Mouse (Mus musculus) ES-CJ7 (cell line): ENCODE data around the gene Mybpc3.

Experiments
- DNase-seq: peaks from one replicate; pipeline ENCODE4 v3.0.0; 2011; ENCODE audit warnings: low read depth, low spot score

The Mybpc3 gene

DNA sequence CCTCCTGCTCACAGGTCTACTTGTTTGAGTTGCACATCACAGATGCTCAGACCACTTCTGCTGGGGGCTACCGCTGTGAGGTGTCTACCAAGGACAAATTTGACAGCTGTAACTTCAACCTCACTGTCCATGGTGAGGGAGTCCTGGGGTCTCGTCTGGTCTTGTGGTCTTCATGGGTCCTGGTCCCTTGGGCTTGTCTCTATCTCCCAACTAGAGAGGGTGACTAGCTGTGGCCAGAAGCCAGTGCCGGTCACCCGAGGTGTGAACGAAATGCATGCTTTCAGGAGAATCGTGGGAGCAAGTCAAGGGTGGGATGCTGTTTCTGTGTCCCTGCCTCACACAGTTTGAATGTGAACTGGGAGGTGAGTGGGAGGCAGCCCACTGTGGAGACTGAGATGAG lies 3.1 kb downstream of the Mybpc3 start:
- no peak for DNase-seq

DNA sequence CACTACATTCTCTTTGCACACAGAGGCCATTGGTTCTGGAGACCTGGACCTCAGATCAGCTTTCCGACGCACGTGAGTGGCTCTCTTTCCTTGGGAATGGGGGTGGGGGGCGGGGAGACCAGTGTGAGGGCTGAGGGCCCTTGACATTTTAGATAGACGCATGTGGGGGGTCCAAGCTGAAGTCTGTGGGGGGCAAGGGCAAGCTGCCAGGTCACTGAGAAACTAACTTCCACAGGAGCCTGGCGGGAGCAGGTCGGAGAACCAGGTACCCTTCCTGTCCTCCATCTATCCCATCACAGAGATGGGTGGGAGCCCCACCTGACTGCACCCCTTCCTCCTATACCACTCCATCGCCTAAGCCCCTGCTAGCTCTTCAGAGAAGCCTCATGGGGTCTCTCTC lies 3.6 kb downstream of the Mybpc3 start:
- no peak for DNase-seq

DNA sequence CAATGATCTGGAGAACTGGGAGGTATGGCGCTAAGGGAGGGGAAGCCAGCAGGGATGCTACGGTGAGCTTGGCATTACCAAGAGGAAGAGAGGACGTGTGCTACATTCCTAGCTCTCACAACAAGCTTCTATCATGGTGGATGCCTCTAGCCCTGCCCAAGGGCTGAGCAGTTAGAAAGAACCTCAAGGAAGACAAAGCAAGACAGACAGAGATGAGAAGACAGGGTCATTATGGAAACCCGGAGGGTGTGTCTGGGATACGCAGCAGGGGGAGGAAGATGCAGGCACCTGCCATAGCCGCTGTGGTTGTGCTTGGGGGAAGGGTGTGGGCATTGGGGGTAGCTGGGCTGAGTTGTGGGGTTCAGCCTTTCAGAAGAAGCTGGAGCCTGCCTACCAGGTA lies 5.6 kb downstream of the Mybpc3 start:
- peak; percentile 46 for DNase-seq

DNA sequence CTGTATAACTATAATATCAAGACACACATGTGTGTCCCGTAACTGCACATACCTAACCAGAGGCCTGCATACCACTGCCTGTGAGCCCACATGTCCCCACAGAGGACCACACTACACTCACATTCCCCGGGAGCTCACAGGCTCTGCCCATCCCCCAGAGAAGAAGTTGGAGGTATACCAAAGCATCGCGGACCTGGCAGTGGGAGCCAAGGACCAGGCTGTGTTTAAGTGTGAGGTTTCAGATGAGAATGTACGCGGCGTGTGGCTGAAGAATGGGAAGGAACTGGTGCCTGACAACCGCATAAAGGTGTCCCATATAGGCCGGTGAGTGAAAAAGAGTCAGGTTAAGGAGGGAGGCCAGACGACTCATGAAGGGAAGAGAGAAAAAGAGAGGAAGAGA lies 7.2 kb downstream of the Mybpc3 start:
- no peak for DNase-seq

DNA sequence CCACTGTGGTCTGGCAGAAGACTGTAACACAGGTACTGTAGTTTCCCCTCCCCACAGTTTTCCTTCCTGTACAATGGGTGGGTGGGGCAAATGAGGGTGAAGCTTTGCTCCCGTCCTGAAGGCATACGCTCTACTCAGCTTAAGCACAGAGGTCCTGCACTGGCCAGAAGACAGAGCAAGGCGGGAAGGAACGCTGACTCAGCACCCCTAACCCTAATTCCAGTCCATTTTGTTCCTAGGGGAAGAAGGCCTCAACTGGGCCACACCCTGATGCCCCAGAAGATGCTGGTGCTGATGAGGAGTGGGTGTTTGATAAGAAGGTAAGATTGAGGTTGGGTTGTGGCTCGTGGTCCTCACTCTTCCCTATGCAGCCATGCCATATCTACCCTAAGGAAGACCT lies 10.8 kb downstream of the Mybpc3 start:
- no peak for DNase-seq

DNA sequence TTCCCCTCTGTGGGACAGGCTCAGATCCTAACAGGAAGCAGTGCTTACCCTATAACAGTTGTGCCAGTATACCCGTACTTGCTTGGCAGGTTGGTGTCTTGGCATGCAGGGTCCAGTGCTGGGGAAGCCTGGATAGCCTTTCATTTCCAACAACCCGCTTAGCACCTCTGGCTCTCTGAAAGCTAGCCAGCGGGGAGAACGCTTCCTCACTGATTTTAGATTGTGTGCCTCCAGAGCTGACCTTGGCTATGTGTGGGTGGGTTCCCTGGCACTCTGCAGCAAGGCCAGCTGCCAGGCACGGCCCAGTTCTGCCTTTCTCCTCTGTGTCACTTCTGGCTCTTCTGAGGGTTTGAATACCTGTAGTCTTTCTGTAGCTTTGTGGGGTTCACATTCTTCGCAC lies 12.2 kb downstream of the Mybpc3 start:
- no peak for DNase-seq

DNA sequence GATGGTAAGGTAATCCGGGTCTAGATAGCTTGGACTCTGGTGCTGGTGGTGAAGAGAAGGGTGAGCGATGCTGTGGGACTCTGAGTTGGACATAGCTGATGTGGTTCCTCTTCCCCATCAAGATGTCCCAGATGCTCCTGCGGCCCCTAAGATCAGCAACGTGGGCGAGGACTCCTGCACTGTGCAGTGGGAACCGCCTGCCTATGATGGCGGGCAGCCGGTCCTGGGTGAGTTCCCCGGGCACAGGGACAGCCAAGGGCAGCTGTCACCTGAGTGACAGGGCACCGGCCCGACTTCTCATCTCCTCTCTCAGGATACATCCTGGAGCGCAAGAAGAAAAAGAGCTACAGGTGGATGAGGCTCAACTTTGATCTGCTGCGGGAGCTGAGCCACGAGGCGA lies 13.3 kb downstream of the Mybpc3 start:
- no peak for DNase-seq

DNA sequence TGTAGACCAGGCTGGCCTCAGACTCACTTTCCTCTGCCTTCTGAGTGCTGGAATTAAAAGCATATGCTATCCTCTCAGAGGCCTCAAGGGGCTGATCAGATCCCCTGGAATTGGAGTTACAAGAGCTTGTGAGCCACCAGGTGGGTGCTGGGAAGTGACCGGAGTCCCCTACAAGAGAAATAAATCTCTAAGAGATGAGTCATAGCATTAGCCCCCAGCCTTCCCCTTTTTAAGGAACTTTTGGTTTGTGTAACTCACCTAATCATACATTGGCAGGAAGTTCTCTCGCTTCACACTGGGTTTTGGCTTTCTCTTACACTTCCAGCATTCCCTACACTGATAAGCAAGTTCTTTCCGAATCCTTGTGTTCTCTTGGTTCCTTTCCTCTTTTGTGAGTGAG lies 14.1 kb downstream of the Mybpc3 start:
- no peak for DNase-seq

DNA sequence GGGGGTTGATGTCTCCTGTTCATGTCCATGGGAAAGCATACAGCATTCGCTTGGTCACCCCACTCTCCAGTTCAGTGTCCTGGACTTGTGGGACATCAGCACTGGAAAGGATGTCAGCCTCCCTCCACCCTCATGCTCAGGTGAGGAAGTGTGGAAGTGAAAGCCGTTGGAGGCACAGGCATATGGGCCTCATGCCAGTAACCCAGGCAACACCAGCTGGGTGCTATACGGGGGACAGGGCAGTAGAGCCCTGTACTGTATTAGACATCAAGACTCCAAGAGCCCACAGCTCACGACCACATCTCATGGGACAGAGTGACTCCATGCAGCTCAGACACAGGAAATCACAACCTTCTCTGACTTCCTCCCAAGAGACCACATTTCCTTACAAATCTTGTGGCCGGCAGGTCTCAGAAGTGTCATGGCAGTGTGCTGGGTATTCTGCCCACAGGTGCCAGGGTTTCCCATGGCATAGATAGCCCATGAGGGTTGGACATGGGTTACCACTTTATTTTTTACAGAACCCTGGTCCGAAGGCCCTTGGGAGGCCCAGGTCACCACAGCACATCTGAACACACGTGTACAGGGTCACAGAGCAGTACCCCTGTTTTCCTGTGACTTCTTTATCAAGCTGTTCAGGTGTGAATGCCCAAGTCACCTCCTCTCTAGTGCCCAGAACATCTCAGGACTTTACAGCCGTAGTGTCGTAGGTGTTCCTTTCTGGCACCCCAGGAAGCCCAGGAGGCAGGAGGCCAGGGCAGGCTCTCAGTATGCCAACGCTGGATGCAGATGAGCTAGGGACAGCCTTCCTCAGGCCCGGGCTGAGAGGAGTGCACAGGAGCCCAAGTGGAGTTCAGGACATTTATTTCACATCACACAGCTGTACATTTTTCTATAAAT lies 18.8 kb downstream of the Mybpc3 start:
- no peak for DNase-seq

DNA sequence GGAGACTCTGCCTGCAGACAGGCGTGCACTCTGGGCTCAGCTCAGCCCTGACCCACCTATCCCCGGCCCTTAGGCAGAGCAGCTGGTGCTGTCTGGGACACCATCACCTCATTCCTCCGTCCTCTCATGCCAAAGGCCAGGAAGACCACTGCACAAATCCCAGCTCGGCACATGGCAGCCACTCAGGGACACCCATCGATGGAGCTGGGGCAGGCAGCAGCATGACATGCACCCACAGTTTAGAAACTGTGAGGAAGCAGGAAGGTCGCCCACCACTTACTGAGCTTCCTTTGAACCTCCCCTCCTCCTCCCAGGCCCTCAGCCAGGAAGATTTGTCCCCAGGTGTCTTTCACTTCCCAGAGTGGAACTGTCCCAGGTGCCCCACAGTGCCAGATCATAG lies 19.5 kb downstream of the Mybpc3 start:
- no peak for DNase-seq

DNA sequence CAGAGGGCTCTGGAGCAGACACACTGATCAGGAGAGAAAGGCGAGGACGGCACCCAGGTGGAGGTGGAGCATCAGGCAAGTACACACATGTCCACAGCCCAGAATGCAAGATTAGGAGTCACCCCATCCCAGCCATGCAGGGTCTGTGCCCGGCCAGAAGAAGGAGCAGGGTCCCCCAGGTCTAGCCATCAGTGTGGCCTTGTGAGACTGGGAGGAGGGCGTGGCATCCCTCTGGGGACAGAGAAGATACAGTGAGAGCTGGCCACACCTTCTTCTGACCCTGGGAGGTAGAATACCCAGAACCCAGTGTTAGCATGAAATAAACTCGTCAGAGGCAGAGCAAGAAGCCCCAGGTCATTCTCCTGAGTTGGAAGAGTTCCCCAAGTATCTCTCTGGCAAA lies 21.4 kb downstream of the Mybpc3 start:
- no peak for DNase-seq

DNA sequence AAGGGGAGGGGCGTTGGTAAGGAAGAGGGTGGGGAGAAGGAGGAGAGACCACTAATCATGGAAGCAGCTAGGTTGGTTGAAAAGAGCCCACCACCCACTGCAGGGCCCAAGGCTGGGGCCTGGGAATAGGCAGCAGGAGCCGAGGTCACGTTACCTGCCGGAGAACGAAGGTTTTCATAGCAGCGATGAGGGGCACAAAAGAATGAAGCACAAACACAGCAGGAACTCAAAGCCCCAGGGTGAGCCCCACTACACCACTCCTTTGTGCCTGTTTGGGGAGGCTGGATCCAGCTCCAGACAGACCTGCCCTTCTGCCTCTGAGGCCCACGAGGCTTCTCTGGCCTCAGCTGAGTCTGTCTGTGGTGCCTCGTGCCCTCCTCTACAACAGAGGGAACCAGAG lies 21.8 kb downstream of the Mybpc3 start:
- peak; percentile 42 for DNase-seq

DNA sequence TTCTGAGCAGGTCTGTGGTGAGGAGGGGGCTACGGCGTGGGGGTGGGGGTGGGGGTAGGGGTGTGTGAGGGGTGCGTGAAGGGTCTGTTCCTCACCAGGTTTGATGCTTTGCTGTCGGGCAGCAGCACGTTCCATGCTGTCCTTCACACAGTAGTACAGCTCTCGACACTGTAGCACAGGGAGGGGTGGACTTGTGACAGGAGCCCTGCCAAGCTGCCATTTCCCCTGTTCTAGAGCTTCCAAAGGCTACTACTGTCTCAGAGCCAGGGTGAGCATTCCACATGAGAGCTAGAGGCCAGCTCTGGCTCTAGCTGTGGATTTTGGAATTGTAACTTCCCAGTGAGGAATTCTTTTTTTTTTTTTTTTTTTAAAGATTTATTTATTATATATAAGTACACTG lies 25.0 kb downstream of the Mybpc3 start:
- no peak for DNase-seq

DNA sequence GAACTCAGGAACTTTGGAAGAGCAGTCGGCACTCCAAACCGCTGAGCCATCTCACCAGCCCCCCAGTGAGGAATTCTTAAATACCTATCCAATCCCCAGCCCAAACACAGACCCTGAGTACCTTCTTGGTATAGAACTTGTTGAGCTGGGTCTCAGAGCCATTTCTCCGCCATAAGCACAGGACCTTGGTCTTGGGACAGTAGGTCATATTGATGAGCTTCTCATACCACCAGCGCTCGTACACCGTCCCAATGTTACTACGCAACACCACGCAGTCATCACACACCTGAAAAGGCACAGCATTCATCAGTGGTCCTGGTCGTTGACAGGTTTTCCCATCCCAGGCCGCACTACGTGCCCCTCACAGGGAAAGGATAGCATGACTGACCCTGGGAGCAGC lies 25.5 kb downstream of the Mybpc3 start:
- DNase-seq, result no peak

DNA sequence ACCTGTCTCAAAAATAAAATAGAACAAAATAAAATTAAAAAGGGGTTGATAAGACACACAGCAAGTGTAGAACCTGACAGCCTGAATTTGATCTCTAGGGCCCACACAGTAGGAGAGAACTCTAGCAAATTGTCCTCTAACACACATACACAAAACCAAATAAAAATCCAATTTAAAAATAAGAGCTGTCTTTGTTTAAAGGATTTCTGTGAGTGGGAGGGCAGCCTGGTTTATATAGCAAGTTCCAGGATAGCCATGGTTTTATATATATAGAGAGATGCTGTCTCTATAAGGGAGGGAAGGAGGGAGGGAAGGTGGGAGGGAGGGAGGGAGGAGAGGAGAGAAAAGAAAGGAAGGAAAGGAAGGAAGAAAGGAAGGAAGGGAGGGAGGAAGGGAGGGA lies 30.2 kb downstream of the Mybpc3 start:
- DNase-seq, result no peak

DNA sequence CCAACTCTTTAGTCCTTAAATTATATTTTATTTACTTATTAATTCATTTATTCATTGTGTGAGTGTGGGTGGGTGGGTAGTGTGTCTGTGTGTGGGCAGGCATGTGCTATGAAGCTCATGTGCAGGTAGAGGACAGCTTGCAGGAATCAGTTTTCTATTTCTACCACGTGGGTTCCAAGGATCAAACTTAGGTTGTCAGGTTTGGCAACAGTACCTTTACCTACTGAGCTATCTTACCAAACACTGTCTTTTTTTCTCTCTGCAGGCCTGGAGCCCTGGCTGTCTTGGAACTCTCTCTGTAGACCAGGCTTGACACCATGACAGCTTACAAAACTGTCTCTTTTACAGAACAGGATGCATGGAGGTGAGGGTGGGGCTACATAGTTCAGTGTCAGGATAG lies 33.4 kb downstream of the Mybpc3 start:
- DNase-seq, result no peak

DNA sequence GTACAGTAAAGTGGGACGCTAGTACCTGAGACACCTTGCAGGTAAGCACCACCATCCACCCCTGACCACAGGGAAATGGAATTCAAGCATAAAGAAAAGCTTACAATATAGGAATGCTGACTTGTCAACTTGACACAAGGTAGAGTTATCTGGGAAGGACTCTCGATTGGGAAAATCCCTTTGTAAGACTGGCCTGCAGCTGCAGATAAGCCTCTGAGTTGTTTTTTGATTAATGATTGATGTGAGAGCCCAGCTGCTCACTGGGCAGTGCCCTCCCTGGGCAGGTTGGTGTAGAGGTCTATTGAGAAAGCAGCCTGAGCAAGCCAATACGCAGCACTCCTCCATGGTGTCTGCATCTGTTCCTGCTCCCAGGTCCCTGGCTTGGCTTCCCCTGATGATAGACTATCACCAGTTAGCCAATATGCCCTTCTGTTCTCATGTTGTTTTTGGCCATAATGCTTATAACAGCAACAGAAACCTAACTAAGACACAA lies 35.0 kb downstream of the Mybpc3 start:
- DNase-seq, result no peak

DNA sequence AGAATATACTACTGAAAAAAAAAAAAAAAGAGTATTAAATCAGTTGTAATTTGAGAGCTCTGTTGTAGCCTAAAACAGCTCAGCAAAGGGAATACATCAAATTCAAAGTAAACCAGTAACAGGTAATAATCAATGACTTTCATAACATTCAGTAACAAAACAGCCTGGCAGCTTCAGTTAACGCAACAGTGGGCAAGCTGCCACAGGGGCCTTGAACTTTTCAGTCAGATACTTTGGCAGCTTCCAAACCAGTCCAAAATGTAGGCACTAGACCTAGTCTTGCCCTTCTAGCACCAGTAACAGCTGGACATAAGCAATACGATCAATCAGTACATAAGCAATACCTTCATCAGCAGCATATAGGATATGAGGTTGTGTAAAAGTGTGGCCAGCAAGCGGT lies 36.1 kb downstream of the Mybpc3 start:
- DNase-seq, result no peak

DNA sequence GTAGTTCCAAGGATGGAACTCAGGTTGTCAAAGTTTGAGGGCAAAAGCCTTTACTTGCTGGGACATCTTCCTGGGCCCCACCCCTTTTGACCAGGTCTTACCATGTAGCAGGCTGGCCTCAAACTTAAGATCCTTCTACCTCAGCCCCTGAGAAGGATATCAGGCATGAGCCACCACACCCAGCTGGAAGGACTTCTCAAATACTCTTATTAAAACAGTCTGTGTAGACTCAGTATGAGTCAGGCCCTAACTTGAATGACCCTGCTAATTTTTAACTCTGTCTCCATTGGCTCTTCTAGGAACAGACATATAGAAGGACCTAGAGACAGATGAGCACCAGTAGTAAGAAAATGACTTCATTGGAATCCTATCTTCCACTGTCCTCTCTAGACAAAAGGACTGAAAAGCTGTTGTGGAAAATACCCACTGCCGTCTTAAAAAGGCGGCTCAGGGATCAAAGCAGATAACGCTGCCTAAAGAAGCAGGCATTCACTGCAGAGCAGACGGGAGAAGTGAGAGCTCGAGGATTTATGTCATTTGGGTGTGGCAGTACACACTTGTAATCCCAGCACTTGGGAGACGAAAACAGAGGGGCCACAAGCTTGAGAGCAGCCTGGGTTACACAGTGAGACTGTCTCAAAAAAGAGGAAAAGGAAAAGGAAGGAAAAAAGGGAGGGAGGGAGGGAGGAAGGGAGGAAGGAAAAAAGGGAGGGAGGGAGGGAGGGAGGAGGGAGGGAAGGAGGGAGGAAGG lies 39.2 kb downstream of the Mybpc3 start:
- DNase-seq, result no peak

DNA sequence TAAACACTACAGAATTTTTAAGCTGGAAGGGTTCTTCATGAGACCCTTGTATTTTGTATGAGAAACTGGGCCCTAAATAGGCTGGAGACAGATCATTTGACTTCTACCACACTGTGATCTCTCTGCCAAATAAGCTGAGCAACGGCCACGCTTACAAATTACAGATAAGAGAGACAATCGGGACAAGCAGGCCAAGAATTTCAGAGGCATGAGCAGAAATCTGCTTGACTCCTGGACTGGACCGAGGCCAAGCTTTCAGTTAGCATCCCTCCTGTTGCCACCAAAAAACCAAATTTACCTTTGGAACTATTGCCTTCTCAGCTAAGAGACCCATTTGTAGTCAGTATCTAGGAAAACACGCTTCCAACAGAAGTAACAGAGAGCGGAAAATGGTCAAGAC lies 42.6 kb downstream of the Mybpc3 start:
- no peak for DNase-seq

DNA sequence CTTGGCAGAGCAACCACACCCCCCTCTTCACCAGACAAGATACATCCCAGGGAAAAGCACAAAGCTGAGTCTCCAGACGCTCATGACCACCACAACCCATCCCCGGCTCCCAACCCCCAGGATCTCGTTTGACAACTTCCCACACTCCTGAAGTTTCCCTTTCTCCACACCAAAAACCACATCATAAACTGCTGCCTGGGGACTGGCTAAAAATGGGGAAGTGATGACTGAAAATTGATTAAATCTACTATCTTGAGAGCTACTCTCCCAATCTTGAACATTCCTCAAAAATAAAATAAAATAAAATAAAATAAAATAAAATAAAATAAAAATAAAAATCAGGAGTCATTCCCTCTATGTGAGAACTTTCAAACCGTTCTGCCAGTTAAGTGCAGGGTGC lies 45.0 kb downstream of the Mybpc3 start:
- DNase-seq, result no peak

DNA sequence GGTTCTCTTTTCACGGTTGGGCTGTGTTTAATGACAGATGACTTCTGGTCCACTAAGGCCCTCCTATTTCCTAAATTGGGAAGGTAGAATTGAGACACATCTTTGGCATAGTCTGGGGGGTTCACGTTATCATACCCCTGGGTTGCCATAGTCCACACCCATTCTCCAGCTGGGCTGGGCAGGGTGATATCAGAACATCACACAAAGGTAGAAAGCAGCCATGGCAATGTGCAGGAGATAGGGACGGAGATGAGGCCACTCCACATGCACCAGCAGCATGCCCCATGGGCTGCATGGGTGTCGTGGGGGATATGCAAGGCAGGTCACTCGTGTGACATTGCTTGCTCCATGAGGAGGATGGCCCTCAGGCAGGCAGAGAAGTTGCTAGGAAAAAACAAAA lies 45.6 kb downstream of the Mybpc3 start:
- no peak for DNase-seq

DNA sequence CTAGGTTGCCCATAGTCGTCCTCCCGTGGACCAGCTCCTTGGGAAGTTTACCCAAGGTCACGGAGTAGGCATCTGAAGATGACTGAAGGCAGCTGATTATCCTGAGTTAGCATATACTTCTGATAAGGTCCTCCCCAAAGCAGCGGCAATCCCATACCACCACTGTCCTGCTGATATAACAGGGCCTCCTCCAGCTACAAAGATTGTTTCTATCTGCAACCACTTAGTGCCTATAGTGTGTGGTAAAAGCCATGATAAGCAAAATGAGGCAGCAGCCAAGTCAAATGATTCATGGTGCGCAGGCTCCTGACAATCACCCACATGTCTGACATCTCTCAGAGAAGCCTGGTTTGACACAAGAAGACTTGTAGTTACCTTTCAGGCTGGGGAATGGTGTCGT lies 47.0 kb downstream of the Mybpc3 start:
- no peak for DNase-seq
